Mouse (Mus musculus) lung, embryonic 15.5 days (tissue): ENCODE data around the gene Lgals7. TPM values are rescaled to one million over a fixed set of nuclear protein-coding genes. Genes with fewer than 3 reads are reported as not detected.

Experiments
- ATAC-seq: fragments of 200-750 bp; cut with Nextera tagmentation; 2 replicates; pipeline ENCODE4 v1.8.0; 2017; ENCODE audit warnings: moderate number of reproducible peaks, borderline replicate concordance; ENCODE audit not compliant: low FRiP score, low TSS enrichment; ENCODE audit errors: extremely low read depth
- H3K27ac ChIP-seq: fragments of 300-500 bp; sonication (generic); 2 replicates; pipeline ENCODE4 v1.5.1; 2015; ENCODE audit warnings: moderate library complexity, mild to moderate bottlenecking, inconsistent platforms
- H3K27me3 ChIP-seq: fragments of 300-500 bp; sonication (generic); 2 replicates; pipeline ENCODE4 v1.6.1; 2015; ENCODE audit warnings: inconsistent platforms
- H3K36me3 ChIP-seq: fragments of 300-500 bp; sonication (generic); 2 replicates; pipeline ENCODE4 v1.6.1; 2015; ENCODE audit warnings: inconsistent platforms
- H3K4me1 ChIP-seq: fragments of 300-500 bp; sonication (generic); 2 replicates; pipeline ENCODE4 v1.6.1; 2015; ENCODE audit warnings: inconsistent platforms
- H3K4me2 ChIP-seq: fragments of 300-500 bp; sonication (generic); 2 replicates; pipeline ENCODE4 v1.6.1; 2015; ENCODE audit warnings: inconsistent platforms, mild to moderate bottlenecking, moderate library complexity
- H3K4me3 ChIP-seq: fragments of 300-500 bp; sonication (generic); 2 replicates; pipeline ENCODE4 v1.5.1; 2015; ENCODE audit warnings: mild to moderate bottlenecking, inconsistent platforms
- H3K9ac ChIP-seq: fragments of 300-500 bp; sonication (generic); 2 replicates; pipeline ENCODE4 v1.6.1; 2015; ENCODE audit warnings: inconsistent platforms
- H3K9me3 ChIP-seq: fragments of 300-500 bp; sonication (generic); 2 replicates; pipeline ENCODE4 v1.6.1; 2016; ENCODE audit warnings: inconsistent platforms
- WGBS: fragments of 180-500 bp; shearing (Covaris S2); methylation state at CpG from one replicate; pipeline ENCODE4 v1.1.7; 2015; 5-methylcytosine and 5-hydroxymethylcytosine counted together
- polyA plus RNA-seq: library from polyadenylated mRNA; unstranded; fragments of >200 nt; fragmentation: Nextera tagmentation; extraction: Ambion mirVana; gene quantifications from 2 replicates; pipeline ENCODE4 v1.2.1, GENCODE M21; 2015

Lgals7 gene
- 1.5 and 1.6 TPM in 2 replicates for polyA plus RNA-seq

DNA sequence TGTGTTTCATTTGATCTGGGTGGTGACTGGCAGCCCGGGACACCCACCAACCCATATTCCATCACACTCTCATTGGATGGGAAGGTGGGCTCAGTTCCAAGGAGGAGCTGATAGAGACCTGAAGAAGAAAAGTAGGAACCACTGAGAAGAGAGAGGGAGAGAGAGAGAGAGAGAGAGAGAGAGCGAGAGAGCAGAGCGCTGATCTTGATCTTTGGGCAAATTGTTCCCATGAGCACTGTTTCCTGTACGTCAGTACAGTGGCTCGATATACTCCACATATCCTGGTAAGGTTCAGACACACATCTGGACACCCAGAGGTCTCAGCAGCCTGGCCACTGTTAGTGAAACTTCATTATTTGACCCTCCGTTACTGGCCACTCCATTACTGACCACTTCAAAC is at the start of gene Lgals7:
Lgals7 (plus strand) TSS at position 314 of the 400 bp plus-strand sequence.
- Histone ChIP-seq H3K4me2 (peak within 1 kb of the TSS; percentile 22), H3K27me3 (no peaks in the 10 kb centered on the region), H3K9me3 (no peaks in the 10 kb centered on the region), H3K27ac (no peak within 1 kb of the TSS), H3K4me1 (peaks cover 25% of the 10 kb centered on the region), H3K4me3 (no peak within 1 kb of the TSS), H3K9ac (no peak within 1 kb of the TSS), H3K36me3 (no peaks in the 10 kb centered on the region)
- WGBS: 62% methylated on average over 6 of the region's 6 CpGs
- no peak for ATAC-seq

DNA sequence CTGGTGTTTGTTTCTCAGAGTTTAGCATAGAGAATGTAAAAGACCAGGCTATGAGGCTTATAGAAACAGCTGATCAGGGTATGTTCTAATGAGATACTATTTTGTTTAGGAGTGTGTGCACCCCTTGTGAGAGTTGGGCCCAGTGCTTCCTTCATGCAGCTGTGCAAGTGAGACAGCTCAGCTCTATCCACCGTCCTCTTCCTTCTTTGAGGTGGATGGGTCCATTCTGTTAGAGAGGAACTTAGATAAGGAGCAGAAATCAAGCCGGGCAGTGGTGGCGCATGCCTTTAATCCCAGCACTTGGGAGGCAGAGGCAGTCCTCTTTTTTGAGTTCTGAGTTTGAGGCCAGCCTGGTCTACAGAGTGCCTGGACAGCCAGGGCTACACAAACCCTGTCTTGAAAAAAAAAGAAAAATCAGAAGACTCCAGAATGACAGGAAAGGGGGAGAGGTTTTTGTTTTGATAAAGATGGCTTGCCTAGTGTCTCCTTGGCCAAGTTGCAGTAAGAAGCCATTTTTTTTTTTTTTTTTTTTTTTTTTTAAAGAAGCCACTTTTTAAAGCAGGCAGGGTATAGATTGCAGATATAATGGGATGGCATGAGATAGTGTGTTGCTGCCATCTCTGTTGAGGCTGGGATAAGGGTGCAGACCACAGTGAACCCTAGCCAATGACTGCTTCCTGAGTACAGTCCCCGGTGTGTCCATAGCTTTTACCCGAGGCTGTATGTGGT is 49.2 kb upstream of the Lgals7 start:
- H3K4me2 ChIP-seq: no peak overlapping the region
- H3K27ac ChIP-seq: no peak overlapping the region
- no peak for ATAC-seq
- 76% methylated on average over 5 of the region's 5 CpGs for WGBS
- H3K9ac ChIP-seq: no peak overlapping the region
- no peaks in the 10 kb centered on the region for H3K9me3 ChIP-seq
- peaks cover 75% of the 10 kb centered on the region for H3K36me3 ChIP-seq
- no peak overlapping the region for H3K4me3 ChIP-seq
- H3K4me1 ChIP-seq: peaks cover 50% of the 10 kb centered on the region
- no peaks in the 10 kb centered on the region for H3K27me3 ChIP-seq

DNA sequence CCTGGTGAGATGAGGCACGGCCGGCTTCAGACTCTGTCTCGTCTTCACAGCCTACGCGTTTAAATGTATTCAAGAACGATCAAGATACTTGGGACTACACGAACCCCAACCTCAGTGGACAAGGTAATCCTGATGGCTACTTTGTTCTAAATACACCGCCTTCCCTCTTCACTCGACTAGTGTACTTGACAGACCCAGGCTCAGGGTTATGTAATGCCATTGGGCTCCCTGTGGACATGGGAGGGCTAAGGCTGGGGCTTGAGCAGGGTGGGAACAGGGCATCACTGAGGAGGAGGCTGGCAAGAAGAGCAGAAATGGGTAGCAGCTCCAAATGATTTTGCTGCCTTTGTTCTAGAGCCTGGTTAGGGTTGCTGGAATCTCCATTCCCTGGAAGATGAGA is 48.4 kb upstream of the Lgals7 start:
- Histone ChIP-seq H3K36me3 (peaks cover 83% of the 10 kb centered on the region), H3K27me3 (no peaks in the 10 kb centered on the region), H3K27ac (no peak overlapping the region), H3K9ac (no peak overlapping the region), H3K4me3 (no peak overlapping the region), H3K9me3 (no peaks in the 10 kb centered on the region), H3K4me2 (no peak overlapping the region), H3K4me1 (peaks cover 57% of the 10 kb centered on the region)
- WGBS: 86% methylated on average over 9 of the region's 9 CpGs
- ATAC-seq: no peak

DNA sequence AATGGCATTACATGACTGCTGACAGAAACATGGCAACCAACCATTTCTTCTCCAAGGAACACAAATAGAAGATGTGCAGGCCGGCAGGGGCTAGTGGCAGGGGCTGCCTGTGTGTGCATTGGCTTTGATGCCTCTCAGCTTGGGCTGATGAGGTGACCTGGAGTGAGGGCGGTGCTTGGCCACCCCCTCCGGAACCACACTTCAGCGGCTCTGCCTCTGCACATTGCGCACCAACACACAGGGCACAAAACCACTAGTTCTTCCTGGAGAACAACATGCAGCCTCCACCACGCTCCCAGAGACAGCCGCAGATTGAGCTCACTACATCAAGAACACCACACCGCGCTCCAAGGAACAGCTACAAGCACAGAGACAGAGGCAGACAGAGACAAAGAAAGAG is 47.5 kb upstream of the Lgals7 start:
- no peaks in the 10 kb centered on the region for H3K9me3 ChIP-seq
- H3K36me3 ChIP-seq: peaks cover 92% of the 10 kb centered on the region
- H3K27ac ChIP-seq: no peak overlapping the region
- H3K27me3 ChIP-seq: no peaks in the 10 kb centered on the region
- H3K4me2 ChIP-seq: no peak overlapping the region
- peaks cover 67% of the 10 kb centered on the region for H3K4me1 ChIP-seq
- H3K4me3 ChIP-seq: no peak overlapping the region
- no peak for ATAC-seq
- no peak overlapping the region for H3K9ac ChIP-seq
- 77% methylated on average over 9 of the region's 9 CpGs for WGBS

DNA sequence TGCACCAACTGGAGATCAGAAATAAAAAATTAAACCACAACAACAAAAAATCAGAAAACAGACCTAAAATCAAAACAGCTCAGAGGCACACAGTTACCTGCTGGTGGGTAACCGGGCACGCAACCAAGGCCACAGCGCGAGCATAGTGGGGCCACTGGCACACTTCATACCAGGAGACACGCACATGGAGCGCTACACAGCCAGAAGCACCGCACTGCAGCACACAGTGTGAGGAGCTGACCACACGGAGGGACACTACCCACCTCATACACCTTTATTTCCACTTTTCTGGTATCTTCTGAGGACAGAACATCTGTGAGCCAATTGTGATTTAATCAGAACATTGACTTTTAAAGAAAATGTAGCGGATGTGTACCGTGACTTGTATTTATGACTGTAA is 46.7 kb upstream of the Lgals7 start:
- no peak for ATAC-seq
- H3K27ac ChIP-seq: no peak overlapping the region
- peaks cover 99% of the 10 kb centered on the region for H3K36me3 ChIP-seq
- H3K4me3 ChIP-seq: no peak overlapping the region
- H3K9me3 ChIP-seq: no peaks in the 10 kb centered on the region
- no peak overlapping the region for H3K9ac ChIP-seq
- H3K27me3 ChIP-seq: no peaks in the 10 kb centered on the region
- 89% methylated on average over 10 of the region's 10 CpGs for WGBS
- H3K4me2 ChIP-seq: no peak overlapping the region
- peaks cover 70% of the 10 kb centered on the region for H3K4me1 ChIP-seq

DNA sequence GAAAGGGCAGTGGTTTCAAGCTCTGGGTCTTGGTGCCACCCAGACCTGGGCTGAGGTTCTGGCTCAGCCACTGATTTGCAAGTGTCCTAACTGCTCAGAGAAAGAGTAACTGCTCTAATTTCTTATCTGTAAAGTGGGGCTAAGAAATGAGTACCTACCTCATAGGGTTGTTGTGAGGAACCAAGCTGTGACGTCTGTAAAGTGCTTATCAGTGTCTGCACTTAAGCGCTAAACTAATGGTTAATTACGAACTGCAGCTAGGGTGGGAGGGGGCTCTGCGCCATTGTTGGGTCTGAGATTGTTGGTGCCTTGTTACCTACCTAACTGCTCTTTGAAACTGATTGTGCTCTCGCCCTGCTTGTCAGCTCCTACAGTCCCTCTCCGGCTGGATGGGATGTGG is 46.1 kb upstream of the Lgals7 start:
- 63% methylated on average over 6 of the region's 6 CpGs for WGBS
- H3K9ac ChIP-seq: no peak overlapping the region
- H3K4me1 ChIP-seq: peaks cover 64% of the 10 kb centered on the region
- no peak for ATAC-seq
- H3K27ac ChIP-seq: no peak overlapping the region
- no peaks in the 10 kb centered on the region for H3K27me3 ChIP-seq
- H3K4me3 ChIP-seq: no peak overlapping the region
- no peaks in the 10 kb centered on the region for H3K9me3 ChIP-seq
- H3K4me2 ChIP-seq: no peak overlapping the region
- H3K36me3 ChIP-seq: peaks cover 99% of the 10 kb centered on the region

DNA sequence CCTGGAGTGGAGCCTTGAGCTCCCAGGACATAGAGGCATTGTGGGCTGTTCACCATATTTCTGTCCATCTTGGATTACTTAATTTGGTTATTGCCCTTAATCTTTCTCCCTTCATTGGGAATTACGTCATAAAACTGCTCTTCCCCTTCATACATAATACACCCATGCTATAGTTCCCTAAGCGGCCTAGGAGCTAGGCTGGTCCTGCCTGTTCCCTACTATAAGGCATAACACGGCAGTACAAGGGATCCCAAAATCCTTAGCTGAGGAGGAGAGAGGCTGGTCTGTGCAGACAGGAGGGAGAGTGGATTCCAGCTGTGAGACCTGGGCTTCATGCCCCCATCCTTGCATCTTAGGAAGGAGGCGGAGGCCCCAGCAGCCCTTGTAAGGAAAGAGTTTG is 45.7 kb upstream of the Lgals7 start:
- no peaks in the 10 kb centered on the region for H3K27me3 ChIP-seq
- no peak for ATAC-seq
- H3K4me2 ChIP-seq: no peak overlapping the region
- peaks cover 99% of the 10 kb centered on the region for H3K36me3 ChIP-seq
- H3K9me3 ChIP-seq: no peaks in the 10 kb centered on the region
- H3K4me3 ChIP-seq: no peak overlapping the region
- H3K9ac ChIP-seq: no peak overlapping the region
- H3K4me1 ChIP-seq: peaks cover 60% of the 10 kb centered on the region
- WGBS: 76% methylated on average over 4 of the region's 4 CpGs
- no peak overlapping the region for H3K27ac ChIP-seq

DNA sequence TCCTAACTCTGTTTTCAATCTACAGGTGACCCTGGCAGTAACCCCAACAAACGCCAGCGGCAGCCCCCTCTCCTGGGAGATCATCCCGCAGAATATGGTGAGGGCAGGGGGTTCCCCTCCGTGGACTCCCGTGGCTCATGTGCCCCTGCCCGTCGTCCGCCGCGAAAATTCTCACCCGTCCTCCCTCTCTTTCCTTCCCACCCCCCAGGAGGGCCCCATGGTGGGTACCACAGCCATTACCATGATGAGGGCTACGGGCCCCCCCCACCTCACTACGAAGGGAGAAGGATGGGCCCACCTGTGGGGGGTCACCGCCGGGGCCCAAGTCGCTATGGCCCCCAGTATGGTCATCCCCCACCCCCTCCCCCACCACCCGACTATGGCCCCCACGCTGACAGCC is 45.2 kb upstream of the Lgals7 start:
- Histone ChIP-seq H3K36me3 (peaks cover 99% of the 10 kb centered on the region), H3K9me3 (no peaks in the 10 kb centered on the region), H3K27ac (no peak overlapping the region), H3K27me3 (no peaks in the 10 kb centered on the region), H3K9ac (no peak overlapping the region), H3K4me3 (no peak overlapping the region), H3K4me2 (no peak overlapping the region), H3K4me1 (peaks cover 60% of the 10 kb centered on the region)
- 80% methylated on average over 18 of the region's 18 CpGs for WGBS
- no peak for ATAC-seq

DNA sequence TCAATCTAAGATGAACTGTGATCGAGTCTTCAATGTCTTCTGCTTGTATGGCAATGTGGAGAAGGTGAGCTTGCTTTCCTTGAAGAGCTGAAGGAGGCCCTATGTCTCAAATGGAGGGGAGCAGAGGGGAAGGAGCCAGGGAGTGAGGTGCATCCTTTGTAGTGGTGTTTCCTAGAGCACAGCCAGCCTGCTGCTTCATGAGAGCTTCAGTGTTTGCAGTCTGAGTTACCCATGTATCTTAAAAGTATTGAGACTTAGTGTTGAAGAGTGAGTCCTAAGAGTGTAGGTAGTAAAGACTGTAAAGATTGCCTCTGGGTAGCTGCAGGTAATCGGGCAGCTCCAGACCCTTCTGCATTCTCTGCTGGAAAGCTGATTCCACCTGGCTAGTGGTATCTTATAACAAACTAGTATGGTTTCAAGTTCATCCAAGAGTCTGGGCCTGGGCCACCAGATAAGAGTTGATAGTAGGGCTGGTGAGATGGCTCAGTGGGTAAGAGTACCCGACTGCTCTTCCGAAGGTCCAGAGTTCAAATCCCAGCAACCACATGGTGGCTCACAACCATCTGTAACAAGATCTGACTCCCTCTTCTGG is 44.7 kb upstream of the Lgals7 start:
- 90% methylated on average over 4 of the region's 4 CpGs for WGBS
- H3K9me3 ChIP-seq: no peaks in the 10 kb centered on the region
- H3K4me1 ChIP-seq: peaks cover 60% of the 10 kb centered on the region
- H3K9ac ChIP-seq: no peak overlapping the region
- no peak overlapping the region for H3K4me3 ChIP-seq
- no peak overlapping the region for H3K27ac ChIP-seq
- H3K36me3 ChIP-seq: peaks cover 94% of the 10 kb centered on the region
- ATAC-seq: no peak
- no peaks in the 10 kb centered on the region for H3K27me3 ChIP-seq
- no peak overlapping the region for H3K4me2 ChIP-seq

DNA sequence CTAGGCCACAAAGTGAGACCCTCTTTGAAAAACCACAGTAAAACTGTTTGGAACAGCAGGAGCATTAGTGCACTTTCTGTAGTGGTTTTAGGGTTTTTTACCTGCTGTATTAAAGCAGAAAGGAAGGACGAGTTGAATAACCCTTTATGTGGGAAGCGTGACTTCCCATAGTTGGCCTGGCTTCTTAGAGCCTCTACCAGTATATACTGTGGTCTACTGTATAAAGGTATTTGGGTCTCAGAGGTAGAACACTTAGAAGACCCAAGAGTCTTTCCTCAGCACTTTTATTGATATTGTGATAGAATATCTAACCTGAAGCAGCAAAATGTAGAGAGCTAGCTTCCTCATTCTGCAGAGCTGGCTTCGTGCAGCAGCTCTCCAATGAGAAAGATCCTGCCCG is 44.1 kb upstream of the Lgals7 start:
- Histone ChIP-seq H3K4me2 (no peak overlapping the region), H3K9me3 (no peaks in the 10 kb centered on the region), H3K9ac (no peak overlapping the region), H3K27me3 (no peaks in the 10 kb centered on the region), H3K4me3 (no peak overlapping the region), H3K36me3 (peaks cover 87% of the 10 kb centered on the region), H3K27ac (no peak overlapping the region), H3K4me1 (peaks cover 61% of the 10 kb centered on the region)
- 86% methylated on average over 4 of the region's 4 CpGs for WGBS
- ATAC-seq: no peak

DNA sequence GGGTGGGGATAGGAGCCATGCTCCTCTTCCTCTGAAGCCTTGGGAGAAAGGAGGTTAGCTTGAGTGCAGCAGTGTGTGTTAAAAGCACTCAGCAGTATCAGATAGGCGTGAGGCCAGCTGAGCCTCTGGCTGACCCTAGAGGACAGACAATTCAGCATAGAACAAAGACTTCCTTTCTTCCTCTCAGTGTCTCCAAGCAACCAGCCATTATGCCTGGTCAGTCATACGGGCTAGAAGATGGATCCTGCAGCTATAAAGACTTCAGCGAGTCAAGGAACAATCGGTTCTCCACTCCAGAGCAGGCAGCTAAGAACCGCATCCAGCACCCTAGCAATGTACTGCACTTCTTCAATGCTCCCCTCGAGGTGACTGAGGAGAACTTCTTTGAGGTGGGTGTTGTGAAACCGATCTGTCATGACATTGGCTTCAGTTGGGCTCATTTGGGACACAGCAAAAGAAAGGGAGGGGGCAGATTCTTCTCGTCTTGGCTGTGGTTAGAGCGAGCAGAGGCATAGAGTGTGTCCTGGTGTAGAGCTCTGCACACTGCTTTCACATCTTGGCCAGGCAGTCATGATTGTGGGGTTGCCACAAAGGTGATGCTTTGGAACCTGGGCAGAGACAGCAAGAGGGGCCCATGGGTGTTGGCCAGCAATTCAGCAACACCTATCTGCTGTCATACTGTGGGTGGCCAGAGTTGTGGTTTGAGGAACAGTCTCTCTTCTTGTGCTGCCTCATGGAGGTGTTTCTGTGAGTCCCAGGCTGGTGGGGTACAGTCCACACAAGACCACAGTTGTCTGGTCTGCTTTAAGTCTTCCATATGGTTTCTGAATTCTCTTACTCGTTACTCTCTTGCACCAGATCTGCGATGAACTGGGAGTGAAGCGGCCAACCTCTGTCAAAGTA is 43.0 kb upstream of the Lgals7 start:
- Histone ChIP-seq H3K9ac (no peak overlapping the region), H3K4me1 (peaks cover 55% of the 10 kb centered on the region)

More for the DNA sequence above, 43.0 kb upstream of the Lgals7 start:
- Histone ChIP-seq H3K4me2 (no peak overlapping the region), H3K9me3 (no peaks in the 10 kb centered on the region), H3K36me3 (peaks cover 77% of the 10 kb centered on the region), H3K4me3 (no peak overlapping the region), H3K27me3 (no peaks in the 10 kb centered on the region), H3K27ac (peak overlapping the region; percentile 39)
- WGBS: 60% methylated on average over 12 of the region's 12 CpGs
- no peak for ATAC-seq
